In the genomic region with DNA sequence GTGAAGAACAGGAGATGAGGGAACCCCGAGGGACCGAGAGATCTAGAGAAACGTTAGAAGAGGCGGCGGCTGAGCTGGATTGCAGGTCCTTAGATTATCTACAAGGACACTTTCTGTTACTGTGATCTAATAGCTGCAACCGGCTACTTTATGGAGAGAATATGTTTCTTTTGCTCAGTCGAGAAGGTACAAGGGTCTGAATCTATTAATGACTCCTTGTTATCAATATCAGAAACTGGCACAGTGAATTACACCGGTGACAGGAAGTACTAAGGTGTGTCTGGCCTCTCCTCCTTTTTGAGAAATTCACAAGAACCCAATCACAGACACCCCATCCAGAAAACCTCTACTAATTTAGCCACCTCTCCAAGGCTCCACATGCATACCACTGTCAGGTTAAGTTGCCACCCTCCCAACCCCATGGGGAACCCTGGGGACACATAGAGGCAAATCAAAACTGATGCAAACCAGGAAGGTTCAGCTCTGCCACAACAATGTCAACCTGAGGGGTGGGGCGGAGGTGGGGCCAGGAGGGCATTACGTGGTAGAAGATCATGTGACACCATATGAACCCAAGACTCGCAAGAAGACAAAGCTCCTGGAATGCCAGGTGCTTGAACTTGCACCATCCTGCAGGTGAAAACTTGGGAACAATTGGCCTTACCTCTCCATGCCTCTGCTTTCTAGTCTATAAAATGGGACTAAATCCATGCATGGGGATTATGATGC, we compare ENCODE assay signal across 25 mouse cellular contexts. TPM values are rescaled to one million over a fixed set of nuclear protein-coding genes. Genes with fewer than 3 reads are reported as not detected.
DNase-seq lines count a peak whose midpoint lies in the region; ATAC-seq and TF ChIP-seq lines count a peak whose summit lies in the region.
"Had no signal": no experiment of that assay in that cellular context is flagged by ENCODE, and none has a peak within 500 bp of the region (broad histone marks: within the 10 kb centered on the region; RNA-seq: fewer than 3 reads in every experiment).

No protein-coding gene starts in this region.

- ATAC-seq in embryonic facial prominence, embryonic 14.5 days (ENCODE audit: low read depth) = no peak
- ATAC-seq in intestine, postnatal 0 days = peak; percentile 79
- ATAC-seq: forebrain, embryonic 15.5 days; hindbrain, embryonic 16.5 days; Patski had no signal

- no peaks in the 10 kb centered on the region for H3K9me3 ChIP-seq in embryonic facial prominence, embryonic 14.5 days (ENCODE audit: control insufficient read depth, low read length)
- no peaks in the 10 kb centered on the region for H3K9me3 ChIP-seq in embryonic facial prominence, embryonic 10.5 days
- 0 out of 2 replicates have a peak, but pooled peaks cover 5% of the 10 kb centered on the region for H3K9me3 ChIP-seq in E14TG2a.4 (ENCODE audit: low read length)
- H3K9me3 ChIP-seq in intestine, postnatal 0 days (ENCODE audit: control insufficient read depth) = no peaks in the 10 kb centered on the region
- no peaks in the 10 kb centered on the region for H3K9me3 ChIP-seq in limb, embryonic 10.5 days (replicated peaks)
- H3K9me3 ChIP-seq: embryonic facial prominence, embryonic 12.5 days; forebrain, embryonic 12.5 days; forebrain, embryonic 15.5 days; heart, embryonic 15.5 days; hindbrain, embryonic 10.5 days; hindbrain, embryonic 13.5 days had no signal

- H3K36me3 ChIP-seq in embryonic facial prominence, embryonic 14.5 days (ENCODE audit: control insufficient read depth, insufficient read depth, low read length) = no peaks in the 10 kb centered on the region
- no peaks in the 10 kb centered on the region for H3K36me3 ChIP-seq in embryonic facial prominence, embryonic 10.5 days (replicated peaks)
- peaks cover 14% of the 10 kb centered on the region for H3K36me3 ChIP-seq in E14TG2a.4 (ENCODE audit: insufficient read depth, low read length)
- no peaks in the 10 kb centered on the region for H3K36me3 ChIP-seq in intestine, postnatal 0 days (ENCODE audit: control insufficient read depth, insufficient read depth)
- no peaks in the 10 kb centered on the region for H3K36me3 ChIP-seq in limb, embryonic 10.5 days
- H3K36me3 ChIP-seq: embryonic facial prominence, embryonic 12.5 days; forebrain, embryonic 12.5 days; forebrain, embryonic 15.5 days; G1E; heart, embryonic 15.5 days; hindbrain, embryonic 10.5 days; hindbrain, embryonic 13.5 days had no signal

- H3K4me2 ChIP-seq in embryonic facial prominence, embryonic 14.5 days (ENCODE audit: low read depth, low read length) = no peak overlapping the region
- H3K4me2 ChIP-seq in intestine, postnatal 0 days (replicated peaks; ENCODE audit: low read depth) = peak overlapping the region; percentile 27
- H3K4me2 ChIP-seq: embryonic facial prominence, embryonic 12.5 days; forebrain, embryonic 12.5 days; forebrain, embryonic 15.5 days; heart, embryonic 11.5 days; heart, embryonic 15.5 days; hindbrain, embryonic 13.5 days had no signal

- no peak overlapping the region for H3K9ac ChIP-seq in embryonic facial prominence, embryonic 14.5 days (ENCODE audit: low read depth, low read length)
- no peak overlapping the region for H3K9ac ChIP-seq in intestine, postnatal 0 days (ENCODE audit: low read depth, low read length)
- H3K9ac ChIP-seq: embryonic facial prominence, embryonic 12.5 days; forebrain, embryonic 12.5 days; forebrain, embryonic 15.5 days; heart, embryonic 15.5 days; hindbrain, embryonic 13.5 days had no signal

- DNase-seq in embryonic facial prominence, embryonic 14.5 days (ENCODE audit: low spot score) = peak; percentile 53
- no peak for DNase-seq in embryonic facial prominence, embryonic 10.5 days (ENCODE audit: low spot score)
- DNase-seq in kidney, adult 18-20 months = no peak
- DNase-seq in limb, embryonic 10.5 days (ENCODE audit: low spot score) = no peak
- DNase-seq: adrenal gland, postnatal 10 days; adrenal gland, postnatal 36 days; cerebellum, adult 18-20 months; cerebellum, adult 9-10 months; cerebellum, postnatal 14 days; gastrocnemius, postnatal 25 days; heart, postnatal 10 days; heart, postnatal 36 days had no signal

- no peaks in the 10 kb centered on the region for H3K27me3 ChIP-seq in embryonic facial prominence, embryonic 14.5 days (replicated peaks; ENCODE audit: control insufficient read depth, insufficient read depth, low read length)
- H3K27me3 ChIP-seq in embryonic facial prominence, embryonic 10.5 days (replicated peaks; ENCODE audit: low read depth, poor library complexity, severe bottlenecking) = no peaks in the 10 kb centered on the region
- H3K27me3 ChIP-seq in E14TG2a.4 (ENCODE audit: insufficient read depth, low read length) = no peaks in the 10 kb centered on the region
- H3K27me3 ChIP-seq in intestine, postnatal 0 days (replicated peaks; ENCODE audit: control insufficient read depth, insufficient read depth, low read length) = no peaks in the 10 kb centered on the region
- no peaks in the 10 kb centered on the region for H3K27me3 ChIP-seq in limb, embryonic 10.5 days (ENCODE audit: low read depth, poor library complexity, severe bottlenecking)
- H3K27me3 ChIP-seq: embryonic facial prominence, embryonic 12.5 days; forebrain, embryonic 15.5 days; hindbrain, embryonic 13.5 days had no signal

- WGBS in embryonic facial prominence, embryonic 14.5 days = 80% methylated on average over 11 of the region's 11 CpGs
- 83% methylated on average over 11 of the region's 11 CpGs for WGBS in embryonic facial prominence, embryonic 10.5 days
- WGBS in intestine, postnatal 0 days = 47% methylated on average over 11 of the region's 11 CpGs
- 86% methylated on average over 11 of the region's 11 CpGs for WGBS in limb, embryonic 10.5 days

- TF ChIP-seq CTCF in E14TG2a.4 (conservative IDR thresholded peaks at IDR 0.05; ENCODE audit: low read length) = no peak
- no peak for TF ChIP-seq CTCF in intestine, postnatal 0 days (IDR thresholded peaks at IDR 0.05; ENCODE audit: low read depth)

- no peak overlapping the region for H3K27ac ChIP-seq in embryonic facial prominence, embryonic 14.5 days (replicated peaks; ENCODE audit: low read depth, low read length)
- no peak overlapping the region for H3K27ac ChIP-seq in embryonic facial prominence, embryonic 10.5 days (replicated peaks)
- H3K27ac ChIP-seq in intestine, postnatal 0 days (ENCODE audit: low read depth, low read length) = no peak overlapping the region; the same call in 1 of the 2 replicates
- H3K27ac ChIP-seq in limb, embryonic 10.5 days = no peak overlapping the region
- H3K27ac ChIP-seq: embryonic facial prominence, embryonic 12.5 days; forebrain, embryonic 12.5 days; forebrain, embryonic 15.5 days; heart, embryonic 15.5 days; hindbrain, embryonic 10.5 days; hindbrain, embryonic 13.5 days had no signal

- H3K4me3 ChIP-seq in embryonic facial prominence, embryonic 14.5 days (ENCODE audit: low read depth, low read length) = no peak overlapping the region
- H3K4me3 ChIP-seq in embryonic facial prominence, embryonic 10.5 days = no peak overlapping the region
- peak overlapping the region; percentile 39; the same call in 1 of the 2 replicates for H3K4me3 ChIP-seq in E14TG2a.4 (replicated peaks; ENCODE audit: low read length)
- H3K4me3 ChIP-seq in intestine, postnatal 0 days (ENCODE audit: low read depth, low read length) = no peak overlapping the region
- H3K4me3 ChIP-seq in limb, embryonic 10.5 days = no peak overlapping the region
- H3K4me3 ChIP-seq: embryonic facial prominence, embryonic 12.5 days; erythroblast, embryonic 14.5 days; forebrain, embryonic 12.5 days; forebrain, embryonic 15.5 days; heart, embryonic 15.5 days; hindbrain, embryonic 10.5 days; hindbrain, embryonic 13.5 days had no signal

- no peaks in the 10 kb centered on the region for H3K4me1 ChIP-seq in embryonic facial prominence, embryonic 14.5 days (ENCODE audit: control insufficient read depth, insufficient read depth, low read length)
- peaks cover 27% of the 10 kb centered on the region for H3K4me1 ChIP-seq in embryonic facial prominence, embryonic 10.5 days
- H3K4me1 ChIP-seq in E14TG2a.4 (replicated peaks; ENCODE audit: low read depth, low read length) = peaks cover 85% of the 10 kb centered on the region
- no peaks in the 10 kb centered on the region for H3K4me1 ChIP-seq in intestine, postnatal 0 days (replicated peaks; ENCODE audit: control insufficient read depth, insufficient read depth, low read length)
- peaks cover 6% of the 10 kb centered on the region for H3K4me1 ChIP-seq in limb, embryonic 10.5 days
- H3K4me1 ChIP-seq: forebrain, embryonic 15.5 days; heart, embryonic 15.5 days had no signal

RNA-seq across cellular contexts. Expression of gene Pirt, which starts 12.5 kb away (rescaled TPM):
- polyA plus RNA-seq in embryonic facial prominence, embryonic 14.5 days (2014; fragmentation: Nextera tagmentation; extraction: Ambion mirVana) = 5.7 and 7.0 TPM in 2 replicates
- polyA plus RNA-seq in embryonic facial prominence, embryonic 10.5 days (2016; fragmentation: Nextera tagmentation; extraction: Ambion mirVana) = 0.40 and 2.2 TPM in 2 replicates
- 4.0 and 4.7 TPM in 2 replicates for polyA plus RNA-seq in intestine, postnatal 0 days (2015; fragmentation: Nextera tagmentation; extraction: Ambion mirVana)
- polyA plus RNA-seq in limb, embryonic 10.5 days (2016; fragmentation: Nextera tagmentation; extraction: Ambion mirVana) = not detected in 2 replicates
- polyA plus RNA-seq: forebrain, embryonic 15.5 days; G1E; Patski had no signal

RNA-seq across cellular contexts. Expression of gene Tmem238l, which starts 32.2 kb away (rescaled TPM):
- not detected in 2 replicates for polyA plus RNA-seq in embryonic facial prominence, embryonic 14.5 days (2014; fragmentation: Nextera tagmentation; extraction: Ambion mirVana)
- polyA plus RNA-seq in embryonic facial prominence, embryonic 10.5 days (2016; fragmentation: Nextera tagmentation; extraction: Ambion mirVana) = not detected in 2 replicates
- polyA plus RNA-seq in intestine, postnatal 0 days (2015; fragmentation: Nextera tagmentation; extraction: Ambion mirVana) = 10.5 and 11.2 TPM in 2 replicates
- not detected in 2 replicates for polyA plus RNA-seq in limb, embryonic 10.5 days (2016; fragmentation: Nextera tagmentation; extraction: Ambion mirVana)
- polyA plus RNA-seq: embryonic facial prominence, embryonic 12.5 days; erythroblast, embryonic 14.5 days; forebrain, embryonic 12.5 days; forebrain, embryonic 15.5 days; G1E; hindbrain, embryonic 10.5 days; hindbrain, embryonic 13.5 days; hindbrain, embryonic 16.5 days; Patski had no signal
